Mouse (Mus musculus) adrenal gland, postnatal 25 days (tissue): ENCODE measurements at regions not wholly inside any gene's neighbourhood (a gene's known extent, or its start where the extent isn't known, plus 50 kb on each side); places are given as distances from the start of the nearest gene placed in this dataset.

ENCODE experiments used
- DNase-seq: peaks from one replicate; pipeline ENCODE4 v3.0.0; 2021; ENCODE audit warnings: mixed read lengths

DNA sequence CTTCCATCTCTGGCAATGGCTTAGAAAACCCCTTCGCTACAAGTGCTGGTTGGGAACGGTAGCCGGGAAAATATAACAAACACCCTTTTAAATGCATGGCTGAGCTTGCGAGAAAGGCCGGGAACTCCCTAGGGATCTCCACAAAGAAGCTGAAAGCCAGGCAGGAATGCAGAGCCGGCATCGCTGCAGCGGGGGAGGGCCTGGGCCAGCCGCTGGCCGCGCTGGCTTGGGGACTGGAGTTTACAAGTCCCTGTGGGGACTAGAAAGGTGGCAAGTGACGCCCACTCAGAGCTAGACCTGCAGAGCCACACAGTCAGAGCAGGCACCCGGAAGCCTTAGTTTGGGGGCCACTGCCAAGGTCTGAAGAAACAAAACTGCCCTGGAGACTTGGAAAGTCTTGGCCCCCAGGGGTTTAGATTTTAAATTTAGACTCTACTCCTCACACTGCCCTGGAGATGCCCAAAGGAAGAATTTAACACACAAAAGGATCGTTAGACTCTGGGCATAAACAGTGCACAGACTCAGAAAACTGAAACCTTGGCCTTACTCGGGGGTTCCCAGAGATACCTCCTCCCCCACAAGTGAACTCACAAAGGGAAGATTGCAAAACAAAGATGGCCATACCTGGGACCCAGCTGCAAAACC is 59.4 kb downstream of the 1700001O22Rik start:
- peak; percentile 58 for DNase-seq

DNA sequence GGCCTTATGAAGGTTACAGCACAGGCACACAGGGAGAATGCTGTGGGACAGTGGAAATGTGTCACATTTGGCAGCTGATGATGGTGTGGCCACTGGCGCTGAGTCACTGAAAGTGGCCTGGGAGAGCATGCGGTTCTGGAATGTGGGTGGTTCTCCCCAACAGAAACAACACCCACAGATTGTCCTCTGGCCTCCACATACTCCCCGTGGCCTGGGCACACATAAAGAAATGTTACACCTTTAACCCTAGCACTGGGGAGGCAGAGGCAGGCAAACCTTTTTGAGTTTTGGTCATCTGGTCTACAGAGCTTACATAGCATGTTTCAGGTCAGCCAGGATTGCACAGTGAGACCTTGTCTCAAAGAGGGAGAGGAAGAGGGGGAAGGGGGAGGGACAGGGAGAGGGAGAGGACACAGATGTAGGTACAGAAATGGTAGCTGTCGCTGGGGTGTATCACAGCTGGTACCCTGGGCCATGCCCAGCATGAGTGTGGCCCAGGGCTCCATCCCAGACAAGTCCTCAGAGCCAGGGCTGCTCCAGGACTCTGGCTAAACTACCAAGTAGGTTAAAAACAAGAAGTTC is 60.1 kb downstream of the 1700001O22Rik start:
- peak; percentile 55 for DNase-seq

DNA sequence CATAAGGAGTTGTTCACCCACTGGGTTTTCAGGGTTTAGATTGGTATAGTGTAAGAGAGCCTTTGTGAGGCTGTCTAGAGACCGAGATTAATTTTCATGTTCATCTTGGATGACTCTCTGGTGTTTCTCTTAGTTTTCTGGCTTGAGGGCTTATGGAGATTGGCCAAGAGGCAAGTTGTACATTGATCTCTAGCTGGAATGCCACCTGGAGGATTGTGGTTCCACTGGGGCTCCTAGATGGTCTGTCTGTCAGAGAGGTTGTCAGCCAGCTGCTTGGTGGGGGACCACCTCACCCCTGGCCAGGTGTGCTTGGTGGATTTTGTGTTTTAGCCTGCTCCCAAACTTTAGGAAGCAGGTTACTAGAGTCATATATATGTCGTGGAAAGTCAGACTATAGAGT is 62.0 kb downstream of the 1700001O22Rik start:
- no peak for DNase-seq

GRCm38 (mm10) chr2:30737759-30738158 is 65.7 kb downstream of the 1700001O22Rik start:
- DNase-seq = no peak

DNA sequence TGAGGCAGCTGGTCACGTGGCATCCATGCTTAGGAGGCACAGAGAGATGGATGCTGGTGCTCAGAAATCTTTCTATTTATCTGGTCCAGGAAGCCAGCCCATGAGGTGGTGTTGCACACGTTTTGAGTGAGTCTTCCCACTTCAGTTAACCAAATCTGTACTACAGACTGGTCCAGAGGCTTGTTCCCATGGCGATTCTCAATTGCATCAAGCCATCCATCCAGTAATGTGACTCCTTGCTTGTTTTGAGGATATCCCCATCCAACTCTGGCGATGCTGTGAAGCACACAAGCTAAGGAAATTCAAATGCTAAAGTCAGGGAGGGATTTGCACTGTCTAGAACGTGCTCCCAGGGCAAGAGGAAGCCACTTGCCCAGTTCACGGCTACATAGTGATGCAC is 66.8 kb downstream of the 1700001O22Rik start:
- DNase-seq = no peak

- no peak for DNase-seq
These were observed 67.2 kb downstream of the 1700001O22Rik start for GRCm38 (mm10) chr2:30736236-30736635.

- DNase-seq = no peak
These were observed 69.6 kb downstream of the 1700001O22Rik start for GRCm38 (mm10) chr2:30733853-30734252.

- DNase-seq = no peak
These were observed 71.6 kb downstream of the 1700001O22Rik start for GRCm38 (mm10) chr2:30731832-30732231.

DNA sequence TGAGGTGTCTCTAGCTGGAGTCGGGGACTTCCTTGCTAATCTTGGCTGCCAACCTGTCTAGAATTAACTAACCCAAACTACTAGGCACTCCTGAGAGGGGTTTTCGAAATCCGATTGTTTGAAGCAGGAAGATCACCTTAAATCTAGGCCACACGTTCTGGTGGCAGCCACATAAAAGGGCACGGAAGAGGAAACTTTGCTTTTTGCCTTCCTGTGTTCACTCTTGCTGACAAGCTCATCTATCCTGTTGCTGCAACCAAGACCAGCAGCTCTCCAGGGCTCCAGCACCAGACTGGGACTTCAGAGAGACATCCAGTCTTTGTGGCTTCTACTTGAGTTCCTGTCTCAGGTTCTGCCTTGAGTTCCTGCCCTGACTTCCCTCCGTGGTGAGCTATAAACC is 75.5 kb downstream of the 1700001O22Rik start:
- DNase-seq = no peak

DNA sequence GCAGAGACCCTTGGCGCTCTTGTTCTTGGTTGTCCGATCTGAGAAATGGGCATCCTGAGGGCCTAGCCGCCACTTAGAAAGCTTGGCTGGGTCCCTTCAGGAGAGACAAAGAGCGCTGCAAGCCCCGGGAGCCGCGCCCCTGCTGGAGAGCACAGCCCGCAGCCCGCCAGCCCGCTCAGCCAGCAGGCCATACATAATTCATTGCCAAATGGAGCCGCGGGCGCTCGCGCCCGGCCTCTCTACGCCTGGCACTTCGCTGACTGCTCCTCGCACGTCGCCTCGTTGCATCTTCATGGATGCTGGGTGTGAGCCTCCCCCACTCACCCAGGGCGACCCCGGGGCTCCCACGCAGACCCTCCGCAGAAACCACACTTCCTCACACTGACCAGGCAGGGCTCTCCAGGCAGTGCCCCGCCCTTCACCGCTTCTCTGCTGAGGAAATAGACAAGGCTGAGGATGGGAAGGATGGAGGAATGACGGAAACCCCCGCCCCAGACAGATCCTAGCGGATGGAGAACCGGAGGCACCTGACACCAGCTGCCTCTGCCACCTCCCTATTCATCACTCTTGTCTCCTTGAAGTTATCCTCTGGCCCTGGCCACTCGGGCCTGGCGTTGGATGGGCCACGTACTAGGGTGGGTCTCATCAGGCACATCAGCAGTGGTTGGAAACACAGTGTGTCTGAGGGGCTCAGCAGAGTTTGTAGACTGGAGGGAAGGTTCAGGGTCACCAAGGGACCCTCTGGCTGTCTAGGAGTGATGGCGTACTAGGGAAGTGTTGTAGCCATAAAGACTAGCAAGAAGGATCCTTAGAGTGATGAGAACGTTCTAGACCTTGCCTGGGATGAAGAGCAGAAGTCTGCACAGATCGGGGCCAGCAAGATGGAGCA is 77.6 kb downstream of the 1700001O22Rik start:
- DNase-seq = peak; percentile 51

DNA sequence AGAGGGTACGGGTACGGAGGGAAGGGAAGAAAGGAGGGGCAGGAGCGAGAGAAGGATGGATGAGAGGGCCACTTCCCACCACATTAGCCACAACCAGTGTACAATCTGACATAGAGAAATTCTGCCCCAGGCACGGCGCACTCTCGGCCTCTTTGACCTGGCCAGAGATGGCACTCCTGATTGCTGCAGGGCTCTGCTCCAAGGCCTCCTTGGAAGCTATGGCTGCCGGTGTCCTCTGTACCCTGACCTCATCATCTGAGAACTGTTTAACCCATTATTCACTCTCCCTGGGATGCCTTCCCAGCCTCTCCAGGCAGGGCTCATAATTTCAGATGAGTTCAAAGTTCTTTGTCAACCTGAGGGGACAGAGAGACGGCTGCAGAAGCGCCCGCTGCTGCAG is 78.3 kb downstream of the 1700001O22Rik start:
- DNase-seq = no peak

DNA sequence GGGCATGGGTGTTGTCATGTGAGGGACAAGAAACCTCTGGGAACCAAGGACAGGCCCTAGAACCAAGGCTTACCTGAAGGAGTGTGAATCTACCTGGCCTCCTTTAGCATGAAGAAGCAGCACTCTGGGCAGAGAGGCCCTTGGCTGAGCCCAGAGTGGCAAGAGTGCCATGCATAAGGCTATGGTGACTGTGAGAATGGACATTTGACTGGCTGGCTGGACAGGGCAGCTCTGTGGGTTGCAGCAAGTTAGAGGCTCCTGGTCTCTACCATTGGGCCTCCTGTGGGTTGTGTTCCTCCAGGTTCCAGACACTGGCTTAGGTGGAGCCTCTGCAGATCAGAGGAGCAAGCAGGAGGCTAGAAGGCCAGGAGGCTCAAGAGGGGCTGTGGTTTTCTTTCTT is 78.9 kb downstream of the 1700001O22Rik start:
- DNase-seq = no peak

GRCm38 (mm10) chr2:30723059-30723587 is 80.3 kb downstream of the 1700001O22Rik start:
- DNase-seq = no peak

DNA sequence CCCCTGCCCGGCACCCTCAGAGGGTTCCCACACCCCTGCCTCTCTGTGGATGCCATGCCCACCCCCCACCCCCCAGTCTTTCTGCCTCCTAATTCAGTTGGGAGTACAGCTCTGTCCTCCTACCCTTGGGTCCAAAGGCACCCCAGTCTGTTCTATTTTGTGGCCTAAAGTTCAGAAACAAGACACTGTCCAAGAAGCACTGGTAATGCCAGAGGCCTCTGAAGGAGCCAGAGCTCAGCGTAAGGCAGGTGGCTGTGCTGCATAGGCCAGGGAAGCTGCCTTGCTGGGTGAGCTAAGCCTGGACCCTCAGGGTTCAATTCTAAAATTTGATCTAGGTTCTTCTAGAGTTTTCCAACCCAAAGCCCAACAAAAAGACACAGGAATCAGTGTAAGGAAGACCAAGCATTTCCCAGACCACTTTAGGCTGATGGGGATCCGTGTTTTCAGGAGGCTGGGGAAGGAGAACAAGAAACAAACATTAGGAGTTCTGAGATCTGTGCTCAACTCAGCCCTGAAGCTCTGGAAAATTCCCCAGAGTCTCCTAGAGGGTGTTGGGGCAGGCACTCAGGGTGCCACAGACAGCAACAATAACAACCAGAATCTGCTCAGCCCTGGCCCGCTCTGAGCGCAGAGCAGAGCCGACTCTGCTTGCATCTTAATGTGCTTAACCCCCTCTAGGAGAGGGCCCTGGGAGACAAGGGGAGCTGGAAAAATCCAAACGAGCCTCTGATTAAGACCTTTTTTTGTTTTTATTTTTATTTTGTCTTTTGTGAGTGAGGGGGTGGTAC is 81.0 kb downstream of the 1700001O22Rik start:
- DNase-seq = no peak

- DNase-seq = no peak
These were observed 81.8 kb downstream of the 1700001O22Rik start for GRCm38 (mm10) chr2:30721473-30722262.

DNA sequence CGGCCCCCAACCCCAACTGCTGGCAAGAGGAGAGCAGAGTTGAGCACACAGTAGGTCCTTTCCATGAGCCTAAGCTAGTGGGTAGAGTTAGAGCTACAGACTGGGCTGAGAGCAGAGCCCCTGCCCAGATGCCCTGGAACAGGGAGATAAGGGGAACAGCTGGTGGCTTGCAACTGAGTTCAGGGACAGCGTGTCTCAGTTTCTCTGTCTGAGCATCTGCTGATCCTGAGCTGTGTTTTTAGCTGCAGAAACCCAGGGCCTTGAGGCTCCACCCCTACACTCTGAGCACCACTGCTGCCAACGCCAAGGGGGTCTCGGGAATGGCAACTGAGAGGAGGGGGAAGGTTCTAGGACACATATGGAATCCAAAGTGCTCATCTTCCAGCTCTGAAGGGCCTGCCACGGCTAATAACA is 82.4 kb downstream of the 1700001O22Rik start:
- no peak for DNase-seq

- no peak for DNase-seq
These were observed 83.2 kb downstream of the 1700001O22Rik start for GRCm38 (mm10) chr2:30720291-30720690.

- no peak for DNase-seq
These were observed 83.7 kb downstream of the 1700001O22Rik start for GRCm38 (mm10) chr2:30719611-30720290.

- DNase-seq = peak; percentile 93
These were observed 84.6 kb downstream of the 1700001O22Rik start for GRCm38 (mm10) chr2:30718741-30719381.

DNA sequence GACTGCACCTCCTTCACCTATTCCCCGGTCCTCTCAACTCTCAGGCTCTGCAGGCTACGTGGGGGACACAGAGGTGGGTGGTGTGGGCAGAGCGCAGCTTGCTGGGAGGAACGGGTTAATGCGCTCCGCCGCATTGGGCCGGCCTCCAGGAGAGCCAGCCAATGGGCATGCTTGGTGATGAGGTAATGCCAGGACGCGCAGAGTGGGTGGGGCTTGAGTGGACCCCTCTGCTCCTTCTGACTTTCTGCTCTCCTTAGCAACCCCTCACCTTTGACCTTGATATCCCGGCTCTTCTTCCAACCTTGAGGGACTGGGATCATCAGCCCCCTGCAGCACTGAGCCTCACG is 85.2 kb downstream of the 1700001O22Rik start:
- DNase-seq = peak; percentile 92
